Mouse (Mus musculus): ENCODE results near the gene Slc6a6.

DNA sequence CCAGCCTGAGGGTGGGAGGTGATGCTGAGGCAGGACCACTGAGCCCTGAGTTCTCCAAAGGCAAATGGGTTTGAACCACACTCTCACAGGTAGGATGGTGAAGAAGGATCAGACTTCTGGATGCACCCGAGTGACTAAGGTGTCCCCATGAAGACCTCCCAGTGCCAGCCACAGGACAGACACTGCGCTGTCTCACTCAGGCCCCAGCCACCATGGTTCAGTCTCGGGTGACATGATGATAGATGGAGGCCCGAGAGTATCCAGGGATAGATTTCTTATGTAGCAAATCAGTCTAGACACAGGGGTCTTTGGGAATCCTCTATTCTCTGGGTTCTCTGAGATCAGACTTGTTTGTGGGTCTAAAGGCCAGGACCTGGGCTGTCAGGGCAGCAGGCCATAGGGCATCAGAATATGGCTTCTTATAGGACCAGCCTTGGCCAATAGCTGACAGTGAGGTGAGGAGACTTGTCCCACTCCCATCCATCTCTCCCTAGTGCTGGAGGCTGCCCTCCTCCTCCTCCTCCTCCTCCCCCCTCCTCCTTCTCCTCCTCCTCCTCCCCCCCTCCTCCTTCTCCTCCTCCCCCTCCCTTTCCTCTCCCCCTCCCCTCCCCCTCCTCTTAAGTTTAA, 36.8 kb downstream of the Slc6a6 start:
- no peak for TF ChIP-seq REST (IDR thresholded peaks at IDR 0.05; ENCODE audit: insufficient read depth, insufficient read length)
- no peak for TF ChIP-seq TCF12 (IDR thresholded peaks at IDR 0.05; ENCODE audit: insufficient read depth, poor library complexity, severe bottlenecking)
- TF ChIP-seq POLR2A (IDR thresholded peaks at IDR 0.05; ENCODE audit: insufficient read length, low read depth), result no peak
- TF ChIP-seq USF1 (IDR thresholded peaks at IDR 0.05; ENCODE audit: low read depth), result no peak
- TF ChIP-seq SRF (IDR thresholded peaks at IDR 0.05; ENCODE audit: control insufficient read depth, insufficient read length, low read depth), result no peak
- TF ChIP-seq MAX (IDR thresholded peaks at IDR 0.05; ENCODE audit: low read depth), result no peak
- no peak for TF ChIP-seq TCF3 (IDR thresholded peaks at IDR 0.05; ENCODE audit: insufficient read length, low read depth)
- no peak for TF ChIP-seq MYOG (IDR thresholded peaks at IDR 0.05; ENCODE audit: control insufficient read depth in 1 of 3, insufficient read depth in 1 of 3, insufficient read length in 2 of 3, low read depth in 2 of 3)
- TF ChIP-seq E2F4 (IDR thresholded peaks at IDR 0.05; ENCODE audit: insufficient read depth), result no peak
- TF ChIP-seq CEBPB (IDR thresholded peaks at IDR 0.05; ENCODE audit: insufficient read depth, poor library complexity, severe bottlenecking), result no peak

Measured in myocyte (in vitro differentiated cells).